Mouse (Mus musculus): ENCODE measurements at regions not wholly inside any gene's neighbourhood (a gene's known extent, or its start where the extent isn't known, plus 50 kb on each side); places are given as distances from the start of the nearest gene placed in this dataset.
A peak's percentile ranks its signal among the peaks of the same experiment; 100 is the strongest.
"Not testable (repeated sequence)": the region's sequence is repeated elsewhere in the genome, so short reads cannot be mapped to it uniquely, and the experiment has no call there.

DNA sequence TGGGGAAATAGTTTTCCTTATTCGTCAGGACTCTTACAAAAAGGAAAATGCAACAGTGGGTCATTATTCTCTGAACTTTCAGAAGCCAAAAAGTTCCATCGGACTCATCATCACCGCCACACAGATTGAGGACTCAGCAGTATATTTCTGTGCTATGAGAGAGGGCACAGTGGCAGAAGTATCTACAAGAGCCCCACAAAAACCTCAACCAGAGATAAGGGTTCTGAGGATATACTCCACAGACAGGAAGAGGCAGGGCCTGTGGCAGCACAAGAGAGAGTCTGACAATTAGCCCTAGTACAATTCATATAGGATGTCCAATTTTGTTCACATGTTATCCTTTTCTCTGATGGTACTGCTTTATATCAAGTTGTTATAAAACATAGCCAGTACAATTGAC lies 855.9 kb upstream of the Olfr1507 start:
- ATAC-seq (ENCODE audit: poor library complexity, severe bottlenecking) = peak; percentile 48; the same call in 1 of the 2 replicates

DNA sequence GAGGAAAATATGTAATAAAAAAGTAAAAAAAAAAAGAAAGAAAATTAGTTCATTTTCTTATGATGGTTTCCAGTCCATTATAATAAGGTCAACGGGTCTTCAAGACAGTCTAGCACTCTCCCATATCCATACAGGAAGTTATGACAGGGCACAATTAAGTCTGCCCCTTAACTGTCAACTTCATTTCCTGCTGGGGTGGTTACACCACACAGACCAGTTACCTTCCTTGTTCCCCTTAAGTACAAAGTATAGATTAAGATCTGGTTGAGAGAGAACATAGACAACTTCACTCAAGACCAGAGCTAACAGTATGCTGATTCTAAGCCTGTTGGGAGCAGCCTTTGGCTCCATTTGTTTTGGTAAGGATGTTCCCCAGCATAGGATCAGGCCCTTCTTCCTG lies 855.2 kb upstream of the Olfr1507 start:
- ATAC-seq (ENCODE audit: poor library complexity, severe bottlenecking) = peak; percentile 92

DNA sequence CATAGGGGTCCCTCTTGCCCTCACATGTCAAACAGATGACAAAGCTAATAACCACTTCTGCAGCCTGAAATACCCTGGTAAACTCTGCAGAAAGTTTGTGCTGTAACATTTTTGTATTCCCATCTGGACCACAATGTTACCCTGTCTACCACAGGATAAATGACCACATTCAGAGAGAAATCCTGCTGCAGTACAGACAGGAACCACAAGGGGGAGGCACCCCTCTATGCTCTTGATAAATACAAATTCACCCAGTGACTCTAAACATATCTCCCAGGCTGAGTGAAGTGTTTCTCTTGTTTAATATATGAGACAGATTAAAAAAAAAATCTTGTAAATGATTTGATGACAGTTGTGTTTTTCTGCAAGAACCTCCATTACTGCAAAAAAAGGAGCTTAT lies 853.6 kb upstream of the Olfr1507 start:
- peak; percentile 55 for ATAC-seq (ENCODE audit: poor library complexity, severe bottlenecking)

GRCm38 (mm10) chr14:53345568-53345967 lies 850.0 kb upstream of the Olfr1507 start:
- ATAC-seq (ENCODE audit: poor library complexity, severe bottlenecking) = peak; percentile 91

- ATAC-seq (ENCODE audit: poor library complexity, severe bottlenecking) = not testable (repeated sequence)
Measured at GRCm38 (mm10) chr14:53343849-53344248, 848.3 kb upstream of the Olfr1507 start.

DNA sequence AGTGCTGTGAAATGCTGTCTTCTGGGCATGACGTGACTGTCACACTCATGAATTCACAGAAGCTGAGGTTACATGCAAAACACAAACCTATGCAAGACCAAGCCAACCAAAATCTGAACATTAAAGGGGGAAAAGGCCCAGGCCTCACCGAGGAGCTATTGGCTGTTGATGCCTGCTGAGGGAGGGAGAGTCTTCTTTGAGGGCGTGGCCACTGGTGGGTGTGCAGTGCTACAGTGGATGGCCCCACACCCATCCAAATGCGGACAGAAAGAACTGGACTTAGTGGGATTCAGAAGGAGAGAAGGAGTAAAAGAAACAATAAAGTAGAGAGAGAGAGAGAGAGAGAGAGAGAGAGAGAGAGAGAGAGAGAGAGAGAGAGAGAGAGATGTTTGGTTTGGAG lies 843.6 kb upstream of the Olfr1507 start:
- not testable (repeated sequence) for ATAC-seq (ENCODE audit: poor library complexity, severe bottlenecking)

DNA sequence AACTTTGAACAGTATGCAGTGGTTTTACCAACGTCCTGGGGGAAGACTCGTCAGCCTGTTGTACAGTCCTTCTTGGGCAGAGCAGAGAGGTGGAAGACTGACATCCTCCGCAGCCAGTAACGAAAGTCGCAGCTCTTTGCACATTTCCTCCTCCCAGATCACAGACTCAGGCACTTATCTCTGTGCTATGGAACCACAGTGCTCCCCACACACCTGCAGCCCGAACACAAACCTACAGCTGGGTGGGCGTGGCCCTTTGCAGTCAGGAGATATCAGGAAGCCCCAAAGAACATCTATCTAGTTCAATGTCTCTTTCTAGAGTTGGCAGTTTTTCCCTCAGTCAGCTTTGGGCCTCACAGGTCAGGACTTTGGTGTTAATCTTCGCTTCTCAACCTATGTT lies 841.9 kb upstream of the Olfr1507 start:
- not testable (repeated sequence) for ATAC-seq (ENCODE audit: poor library complexity, severe bottlenecking)

DNA sequence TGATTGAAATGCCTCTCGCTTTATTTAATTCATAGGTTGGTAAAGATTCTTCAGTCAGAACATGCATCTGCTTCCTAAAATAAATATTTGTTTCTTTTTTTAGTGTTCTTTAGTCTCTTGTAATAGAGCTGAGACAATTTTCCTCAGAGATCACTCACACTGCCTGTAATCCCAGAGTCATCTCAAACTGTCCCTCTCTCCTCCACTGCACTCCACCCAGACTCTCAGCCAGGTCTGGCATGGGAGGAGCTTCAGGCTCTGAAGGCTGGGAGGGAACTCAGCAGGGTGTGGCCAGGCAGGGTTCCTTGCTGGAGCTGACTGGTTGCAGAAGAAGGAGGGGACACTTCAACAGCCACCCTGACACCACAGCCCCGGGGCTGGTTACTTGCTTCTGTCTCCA lies 841.2 kb upstream of the Olfr1507 start:
- ATAC-seq (ENCODE audit: poor library complexity, severe bottlenecking) = not testable (repeated sequence)

- ATAC-seq (ENCODE audit: poor library complexity, severe bottlenecking) = not testable (repeated sequence)
Measured at GRCm38 (mm10) chr14:53334451-53334850, 838.9 kb upstream of the Olfr1507 start.

GRCm38 (mm10) chr14:53331153-53331552 lies 835.6 kb upstream of the Olfr1507 start:
- ATAC-seq (ENCODE audit: poor library complexity, severe bottlenecking) = not testable (repeated sequence)

- not testable (repeated sequence) for ATAC-seq (ENCODE audit: poor library complexity, severe bottlenecking)
Measured at GRCm38 (mm10) chr14:53324367-53324766, 828.8 kb upstream of the Olfr1507 start.

DNA sequence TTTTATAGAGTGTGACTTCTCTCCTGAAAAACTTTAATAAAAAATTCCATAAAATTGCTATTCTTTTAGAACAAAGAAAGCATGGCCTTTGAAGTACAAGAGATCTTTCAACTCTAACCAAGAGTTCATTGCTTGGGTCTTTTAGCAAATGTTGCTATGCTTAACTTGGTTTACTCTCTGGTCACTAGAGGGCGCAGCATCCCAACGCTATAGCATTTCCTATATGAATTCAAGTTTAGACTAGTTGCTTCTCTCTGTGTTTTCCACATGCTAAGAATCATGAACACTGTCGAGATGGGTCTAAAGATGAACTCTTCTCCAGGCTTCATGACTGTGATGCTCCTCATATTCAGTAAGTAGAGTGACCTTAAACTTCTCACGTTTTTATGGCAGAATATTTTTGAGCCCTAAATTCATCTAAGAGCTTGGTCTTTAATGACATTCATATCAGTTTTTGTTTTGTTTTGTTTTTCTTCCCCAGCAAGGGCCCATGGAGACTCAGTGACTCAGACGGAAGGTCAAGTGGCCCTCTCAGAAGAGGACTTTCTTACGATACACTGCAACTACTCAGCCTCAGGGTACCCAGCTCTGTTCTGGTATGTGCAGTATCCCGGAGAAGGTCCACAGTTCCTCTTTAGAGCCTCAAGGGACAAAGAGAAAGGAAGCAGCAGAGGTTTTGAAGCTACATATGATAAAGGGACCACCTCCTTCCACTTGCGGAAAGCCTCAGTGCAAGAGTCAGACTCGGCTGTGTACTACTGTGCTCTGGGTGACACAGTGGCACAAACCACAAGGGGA lies 823.2 kb upstream of the Olfr1507 start:
- ATAC-seq (ENCODE audit: poor library complexity, severe bottlenecking) = peak; percentile 89

DNA sequence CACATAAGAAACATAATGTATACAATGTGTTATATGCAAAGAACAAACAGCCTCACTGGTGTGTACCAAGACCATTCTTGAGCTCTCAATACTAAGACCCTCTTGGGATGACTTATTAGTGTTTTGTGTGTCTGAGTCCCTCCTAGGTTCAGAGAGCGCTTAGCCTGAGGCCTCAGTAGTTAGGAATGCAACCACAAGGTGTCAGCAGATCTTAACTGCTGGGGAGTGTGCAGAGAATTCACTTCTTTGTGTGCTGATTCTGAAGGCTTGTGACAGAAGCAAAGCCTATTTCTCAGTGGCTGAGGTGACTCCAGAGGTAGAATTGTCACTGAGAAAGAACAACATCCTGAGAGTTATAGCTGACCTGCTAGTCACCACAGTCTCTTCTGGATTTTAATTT lies 816.9 kb upstream of the Olfr1507 start:
- ATAC-seq (ENCODE audit: poor library complexity, severe bottlenecking) = not testable (repeated sequence)

DNA sequence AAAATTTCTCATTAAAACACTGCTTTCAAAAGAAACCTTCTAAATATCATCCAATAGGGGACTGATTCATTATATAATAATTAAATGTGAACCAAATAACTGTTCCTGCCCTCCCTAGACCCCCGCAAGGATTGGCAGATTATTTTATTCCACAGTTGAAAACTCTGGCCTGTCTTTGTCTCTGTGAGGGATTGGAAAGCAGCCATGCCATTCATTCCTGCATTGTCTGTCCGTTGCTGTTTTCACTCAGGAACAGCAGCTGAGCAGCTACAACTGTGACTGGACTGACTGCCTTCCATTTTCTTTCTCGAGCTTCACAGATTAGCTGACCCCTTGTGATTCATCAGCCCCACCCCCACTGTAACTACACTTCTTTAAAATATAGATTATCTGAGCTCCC lies 807.6 kb upstream of the Olfr1507 start:
- not testable (repeated sequence) for ATAC-seq (ENCODE audit: poor library complexity, severe bottlenecking)

- ATAC-seq (ENCODE audit: poor library complexity, severe bottlenecking) = not testable (repeated sequence)
Measured at GRCm38 (mm10) chr14:53302491-53302829, 806.9 kb upstream of the Olfr1507 start.

DNA sequence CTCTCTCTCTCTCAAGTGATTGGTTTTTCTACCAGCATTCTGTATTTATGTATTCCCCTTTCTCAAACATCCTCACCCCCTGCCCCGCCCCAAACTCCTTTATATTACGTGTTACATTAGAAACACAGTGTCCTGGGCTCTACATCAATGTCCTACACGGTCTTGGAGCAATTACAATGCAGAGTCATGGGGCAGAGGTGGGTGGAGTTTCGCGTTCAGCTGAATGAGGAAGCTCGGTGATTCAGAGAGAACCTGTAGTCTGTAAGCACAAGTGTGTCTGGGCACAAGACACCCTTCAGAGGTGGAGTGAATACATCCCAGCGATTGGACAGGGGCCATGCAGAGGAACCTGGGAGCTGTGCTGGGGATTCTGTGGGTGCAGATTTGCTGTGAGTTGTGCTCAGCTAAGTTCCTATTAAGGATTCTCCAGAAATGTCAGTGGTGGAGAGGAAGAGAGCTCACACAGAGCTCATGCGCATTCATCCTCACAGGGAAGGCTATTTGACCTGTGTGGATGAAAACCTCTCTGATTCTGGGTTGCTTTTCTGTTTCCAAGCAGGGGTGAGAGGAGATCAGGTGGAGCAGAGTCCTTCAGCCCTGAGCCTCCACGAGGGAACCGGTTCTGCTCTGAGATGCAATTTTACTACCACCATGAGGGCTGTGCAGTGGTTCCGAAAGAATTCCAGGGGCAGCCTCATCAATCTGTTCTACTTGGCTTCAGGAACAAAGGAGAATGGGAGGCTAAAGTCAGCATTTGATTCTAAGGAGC lies 806.4 kb upstream of the Olfr1507 start:
- ATAC-seq (ENCODE audit: poor library complexity, severe bottlenecking) = peak; percentile 91

- ATAC-seq (ENCODE audit: poor library complexity, severe bottlenecking) = peak; percentile 58
Measured at GRCm38 (mm10) chr14:53301110-53301509, 805.6 kb upstream of the Olfr1507 start.

- not testable (repeated sequence) for ATAC-seq (ENCODE audit: poor library complexity, severe bottlenecking)
Measured at GRCm38 (mm10) chr14:53299735-53300134, 804.2 kb upstream of the Olfr1507 start.

GRCm38 (mm10) chr14:53283350-53284141 lies 788.0 kb upstream of the Olfr1507 start:
- ATAC-seq (ENCODE audit: poor library complexity, severe bottlenecking) = peak; percentile 85

DNA sequence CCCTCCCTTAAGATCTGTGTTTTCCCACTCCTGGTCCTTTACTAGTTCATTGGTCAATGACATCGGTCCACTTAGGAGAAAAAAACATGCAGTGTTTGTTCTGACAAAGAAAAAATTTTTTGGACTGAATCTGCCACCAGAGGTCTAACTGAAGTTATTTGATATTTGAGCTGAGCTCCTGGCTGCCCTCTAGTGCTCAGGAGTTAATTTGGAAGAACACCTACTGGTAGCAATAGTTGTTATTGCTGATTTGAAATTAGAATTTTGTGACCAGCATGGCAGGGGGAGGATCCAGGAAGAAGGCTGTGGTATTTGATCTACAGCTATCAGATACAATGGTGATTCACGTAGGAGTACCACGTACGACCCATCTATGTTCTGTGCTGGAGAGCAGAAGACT lies 777.7 kb upstream of the Olfr1507 start:
- not testable (repeated sequence) for ATAC-seq (ENCODE audit: poor library complexity, severe bottlenecking)

DNA sequence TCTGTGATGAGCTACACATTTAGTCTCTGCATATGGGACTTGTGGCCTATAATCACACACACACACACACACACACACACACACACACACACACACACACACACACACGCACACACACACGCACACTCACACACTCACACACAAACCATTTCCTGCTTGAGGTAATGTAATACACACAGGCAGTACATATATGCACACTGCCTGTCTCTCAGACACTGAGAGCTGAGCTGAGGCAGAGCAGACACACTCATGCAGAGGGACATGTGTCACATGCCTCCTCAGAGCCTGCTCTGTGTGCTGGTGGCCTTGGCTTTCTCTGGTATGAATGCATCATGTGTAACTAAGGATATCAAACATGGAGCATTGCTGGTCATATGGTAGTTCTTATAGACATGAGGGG lies 772.1 kb upstream of the Olfr1507 start:
- ATAC-seq (ENCODE audit: poor library complexity, severe bottlenecking) = not testable (repeated sequence)
